Mouse (Mus musculus): ENCODE data around the gene Fam110a.
"Not testable (repeated sequence)": the region's sequence is repeated elsewhere in the genome, so short reads cannot be mapped to it uniquely, and the experiment has no call there.

Gene Fam110a

DNA sequence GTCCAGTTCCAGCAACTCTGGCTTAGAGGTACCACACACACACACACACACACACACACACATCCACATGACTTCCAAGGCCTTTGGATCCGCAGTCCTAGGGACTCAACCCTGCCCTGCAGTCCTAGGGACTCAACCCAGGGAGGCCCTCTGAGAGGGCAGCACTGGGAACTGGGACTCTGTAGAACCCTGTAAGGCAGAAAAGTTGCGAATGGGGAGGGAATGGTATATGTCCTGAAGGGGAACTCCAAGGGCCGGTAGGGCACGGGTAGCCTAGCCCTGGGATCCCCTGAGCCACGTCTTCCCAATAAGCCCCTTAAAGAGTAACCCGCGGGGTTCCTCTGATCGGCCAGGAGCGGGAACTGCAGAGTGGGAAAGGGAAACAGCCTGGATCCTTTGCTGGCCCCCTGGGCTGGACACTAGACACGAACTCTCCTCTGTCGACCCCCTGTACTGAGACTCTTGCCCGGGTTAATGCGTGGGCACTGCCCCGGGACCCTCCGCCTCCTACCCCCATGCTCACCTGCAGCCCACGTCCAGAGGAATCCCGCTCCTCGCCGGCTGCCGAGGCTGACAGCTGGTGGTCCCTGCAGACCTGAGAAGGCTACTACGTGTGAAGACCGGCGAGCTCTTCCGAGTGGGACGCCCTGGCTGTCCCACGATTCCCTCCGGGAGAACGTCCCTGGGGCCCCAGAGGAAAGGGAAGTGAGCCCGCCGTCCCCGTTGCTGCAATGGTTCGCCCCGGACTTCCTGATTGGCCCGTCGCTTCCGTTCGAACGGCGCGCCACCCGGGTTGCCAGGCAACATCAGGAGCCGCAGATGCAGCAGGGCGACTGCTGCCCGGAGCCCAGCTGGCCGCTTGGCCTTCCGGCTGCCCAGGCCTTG, at the start of gene Fam110a:
TSS of gene Fam110a (minus strand) at position 750 of the 885 bp plus-strand sequence.
- DNase-seq: peak; percentile 97

DNA sequence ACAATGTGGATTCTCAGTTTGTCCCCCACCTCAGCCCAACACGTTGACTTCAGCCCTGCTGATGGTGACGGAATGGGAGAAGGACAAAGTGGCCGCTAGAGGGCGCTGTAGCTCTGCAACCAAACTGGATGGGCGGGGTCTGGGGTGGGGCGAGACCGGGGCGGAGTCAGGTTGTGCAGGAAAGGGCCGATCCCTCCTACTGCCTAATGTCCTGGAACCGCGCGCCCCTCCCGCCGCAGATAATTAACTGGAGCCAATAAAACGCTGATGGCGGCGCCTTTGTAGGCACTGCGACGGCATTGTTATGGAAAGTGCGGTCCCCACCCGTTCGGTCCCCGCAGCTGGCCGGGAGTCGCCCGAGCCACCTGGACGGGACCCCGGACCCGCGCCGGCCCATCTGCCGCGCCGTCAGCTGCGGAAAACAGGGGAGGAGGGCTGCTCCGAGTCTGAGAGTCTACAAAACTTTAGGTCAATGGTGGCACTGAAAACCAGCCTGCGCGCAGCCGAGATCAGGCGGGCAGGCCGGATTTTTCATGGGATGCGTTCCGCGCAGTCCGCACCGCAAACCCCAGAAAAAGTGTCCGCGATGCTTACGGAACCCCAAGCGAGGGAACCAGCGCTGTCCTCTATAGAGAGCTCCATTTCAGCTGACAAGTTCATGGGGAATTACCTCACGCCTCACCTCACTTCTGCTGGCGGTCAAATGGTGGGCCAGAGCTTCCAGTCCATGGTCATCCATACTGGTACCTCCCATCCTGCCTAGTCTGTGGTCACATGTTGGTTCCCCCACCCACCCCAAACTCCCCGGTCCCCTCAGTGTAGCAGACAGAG, 49.4 kb upstream of the Fam110a start:
- peak; percentile 87 for DNase-seq

DNA sequence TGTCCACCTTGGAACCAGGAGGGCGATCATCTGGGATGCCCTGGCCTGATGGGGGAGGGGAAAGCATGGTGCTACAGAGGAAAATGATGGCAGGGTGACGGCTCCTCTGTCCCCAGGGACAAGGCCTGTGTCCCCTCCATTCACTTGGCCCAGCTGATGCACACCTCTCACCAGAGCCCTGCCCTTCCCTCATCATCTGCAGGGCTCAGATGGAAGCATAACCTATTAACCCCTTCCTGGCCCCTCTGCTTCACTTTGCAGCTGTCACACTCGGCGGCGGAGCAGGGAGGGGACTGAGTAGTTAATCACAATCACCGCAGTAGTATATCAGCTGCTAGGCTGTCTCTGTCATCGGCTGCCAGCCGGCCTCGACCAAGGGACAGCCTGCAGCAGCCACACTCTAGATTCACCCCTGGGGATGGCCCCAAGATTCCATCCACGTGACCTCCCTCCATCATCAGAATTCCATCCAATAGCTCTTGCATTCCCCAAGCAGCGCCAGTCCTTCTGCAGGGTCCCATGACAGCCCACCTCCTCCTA, 44.9 kb upstream of the Fam110a start:
- DNase-seq: no peak

DNA sequence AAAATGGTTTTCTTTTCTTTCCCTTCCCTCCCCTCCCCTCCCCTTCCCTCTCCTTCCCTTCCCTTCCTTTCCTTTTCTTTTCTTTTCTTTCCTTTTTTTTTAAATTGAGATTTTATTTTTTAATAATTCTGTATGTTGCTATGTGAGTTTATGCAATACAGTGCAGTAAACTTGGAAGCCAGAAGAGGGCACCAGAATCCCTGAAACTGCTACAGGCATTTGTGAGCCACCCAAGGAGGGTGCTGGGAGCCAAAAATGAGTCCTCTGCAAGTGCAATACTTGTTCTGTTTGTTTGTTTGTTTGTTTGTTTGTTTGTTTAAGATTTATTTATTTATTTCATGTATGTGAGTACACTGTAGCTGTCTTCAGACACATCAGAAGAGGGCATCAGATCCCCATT, 42.0 kb upstream of the Fam110a start:
- no peak for DNase-seq

DNA sequence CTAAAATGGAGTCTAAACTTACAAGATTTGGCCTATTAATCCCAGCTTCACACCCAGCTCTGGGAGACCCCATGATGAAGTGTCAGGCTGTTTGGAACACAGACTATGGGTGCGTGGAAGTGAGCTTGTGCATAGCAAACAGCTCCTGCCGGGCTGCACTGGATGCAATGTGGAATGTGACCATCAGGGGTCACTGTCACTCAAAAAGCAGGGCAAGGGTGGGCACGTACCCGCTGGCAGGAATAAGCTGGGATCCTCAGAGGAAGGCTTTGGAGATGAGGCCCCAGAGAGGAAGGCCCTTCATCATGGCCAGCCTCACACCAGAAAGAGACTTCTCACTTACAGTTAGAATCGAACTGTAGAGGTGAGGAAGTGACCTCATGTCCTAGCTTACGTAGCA, 40.2 kb upstream of the Fam110a start:
- peak; percentile 61 for DNase-seq

DNA sequence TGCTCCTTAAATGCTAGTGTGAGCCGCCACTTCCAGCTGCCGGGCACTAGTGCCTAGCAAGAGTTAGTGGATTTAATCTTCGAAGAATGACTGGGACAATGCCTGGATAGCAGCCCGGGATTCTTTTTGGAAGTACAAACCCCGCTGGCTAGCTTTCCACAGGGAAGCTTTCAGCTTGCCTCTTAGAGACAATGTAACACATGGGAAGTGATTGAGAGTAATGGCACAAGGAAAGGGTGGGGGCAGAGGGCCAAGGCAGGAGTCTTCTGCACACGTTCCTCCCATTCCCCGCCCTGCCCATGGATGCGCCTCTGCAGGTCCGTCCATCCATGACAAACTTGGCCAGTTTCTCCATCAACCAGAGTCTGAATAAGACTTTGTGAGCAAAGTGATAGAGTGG, 36.6 kb upstream of the Fam110a start:
- DNase-seq: peak; percentile 49

DNA sequence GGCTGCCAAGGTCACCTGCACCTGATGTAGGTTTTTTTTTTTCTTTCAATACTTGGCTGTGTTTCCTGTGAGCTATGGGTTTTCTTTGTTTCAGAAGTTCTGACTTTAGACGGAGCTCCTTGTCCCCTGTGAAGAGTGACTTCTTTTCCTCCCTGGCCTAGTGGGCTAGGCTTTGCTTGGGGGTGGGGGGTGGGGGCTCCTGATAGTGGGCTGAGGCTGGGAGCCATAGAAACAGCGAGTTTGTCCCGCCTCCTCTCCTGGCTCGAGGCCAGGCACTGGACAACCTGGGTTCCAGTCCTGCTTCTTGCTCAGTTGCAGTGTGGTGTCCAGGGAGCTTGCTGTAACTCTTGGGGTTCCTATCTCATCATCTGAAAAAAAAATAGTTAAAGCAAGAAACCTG, 36.0 kb upstream of the Fam110a start:
- no peak for DNase-seq

DNA sequence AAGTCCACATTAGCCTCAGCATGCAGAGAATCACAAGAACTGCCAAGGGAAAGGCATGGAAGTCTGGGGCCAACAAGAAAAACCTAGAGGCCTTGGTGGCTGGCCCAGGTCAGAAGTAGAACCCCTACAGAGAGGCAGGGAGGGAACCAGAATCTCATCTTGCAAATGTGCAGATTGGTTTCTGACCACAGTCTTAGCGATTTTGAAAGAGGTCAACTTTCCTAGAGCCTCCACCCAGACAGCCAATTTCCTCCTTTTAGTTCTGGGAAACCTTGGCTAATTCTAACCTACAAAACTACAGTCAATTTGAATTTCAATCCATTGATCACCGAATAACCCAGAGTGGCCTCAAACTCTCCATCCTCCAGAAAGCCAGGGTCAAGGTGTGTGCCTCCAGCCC, 32.7 kb upstream of the Fam110a start:
- DNase-seq: no peak

DNA sequence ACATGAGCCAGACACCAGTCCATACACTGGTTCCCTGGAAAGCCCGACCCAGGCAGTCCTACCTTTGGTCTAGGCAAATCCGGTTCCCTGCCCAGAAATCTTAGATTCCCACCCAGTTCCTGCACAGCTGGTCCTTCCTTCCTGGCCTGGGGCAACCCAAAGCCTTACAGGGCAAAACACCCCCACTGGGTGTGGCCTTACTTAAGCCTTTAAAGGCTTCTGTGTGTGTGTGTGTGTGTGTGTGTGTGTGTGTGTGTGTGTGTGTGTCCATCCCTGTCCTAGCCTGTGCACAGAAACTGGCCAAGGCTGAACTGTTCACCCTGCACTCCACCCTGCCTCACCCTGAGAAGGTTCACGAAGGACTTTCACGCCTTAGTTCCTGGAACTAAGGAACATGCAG, 32.2 kb upstream of the Fam110a start:
- peak; percentile 45 for DNase-seq

DNA sequence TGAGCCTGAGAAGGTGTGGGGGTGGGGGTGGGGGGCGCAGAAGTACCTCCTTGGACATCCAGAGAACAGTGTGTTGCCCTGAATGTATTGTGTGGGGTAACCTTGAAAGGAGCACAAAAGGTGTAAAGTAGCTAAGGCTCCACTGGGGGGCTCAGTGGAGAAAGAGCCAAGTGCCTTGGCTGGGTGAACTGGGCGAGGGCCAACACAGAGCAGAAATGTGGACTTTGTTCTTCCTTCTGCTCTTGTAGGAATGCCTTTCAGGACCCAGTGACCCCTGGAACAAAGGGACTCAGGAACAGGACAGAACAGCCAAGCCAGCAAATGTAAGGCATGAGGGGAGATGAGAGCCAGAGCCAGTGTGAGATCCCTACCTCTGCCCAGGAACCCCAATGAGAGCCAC, 31.7 kb upstream of the Fam110a start:
- DNase-seq: no peak

DNA sequence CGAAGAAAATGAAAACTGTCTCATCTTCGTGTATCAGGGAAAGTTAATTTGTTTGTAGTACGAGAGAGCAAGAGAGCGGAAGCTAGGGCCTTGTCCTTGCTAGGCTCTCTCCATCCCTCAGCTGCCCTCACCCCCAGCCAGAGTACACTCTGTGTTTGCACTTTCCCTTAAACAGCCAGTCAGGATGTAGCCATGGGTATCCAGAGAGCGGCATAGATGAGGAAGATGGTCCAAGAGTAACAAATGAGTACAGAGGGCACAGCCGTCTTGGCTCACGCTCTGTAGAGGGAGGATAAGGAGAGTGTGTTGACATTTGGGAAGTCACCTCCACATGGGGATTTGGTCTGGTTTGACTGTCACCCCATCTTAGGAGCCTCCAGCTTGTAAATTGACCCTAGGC, 30.6 kb upstream of the Fam110a start:
- DNase-seq: no peak

DNA sequence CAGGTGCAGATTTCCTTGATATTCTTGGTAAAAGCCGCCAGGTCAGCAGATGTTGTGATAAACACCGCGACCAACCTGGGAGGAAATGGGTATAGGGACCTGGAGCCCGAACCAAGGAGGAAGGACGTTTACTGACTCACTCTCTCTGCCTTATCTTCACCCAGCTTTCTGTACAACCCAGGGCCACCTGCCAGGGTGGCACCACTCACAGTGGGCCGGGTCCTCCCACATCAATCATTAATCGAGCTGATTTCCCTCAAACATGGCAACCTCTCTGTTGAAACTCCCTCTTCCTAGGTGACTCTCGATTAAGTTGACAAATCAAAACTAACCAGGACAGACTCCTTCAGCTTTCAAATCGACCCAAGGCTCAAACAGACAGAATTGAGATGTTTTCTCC, 30.2 kb upstream of the Fam110a start:
- DNase-seq: no peak

DNA sequence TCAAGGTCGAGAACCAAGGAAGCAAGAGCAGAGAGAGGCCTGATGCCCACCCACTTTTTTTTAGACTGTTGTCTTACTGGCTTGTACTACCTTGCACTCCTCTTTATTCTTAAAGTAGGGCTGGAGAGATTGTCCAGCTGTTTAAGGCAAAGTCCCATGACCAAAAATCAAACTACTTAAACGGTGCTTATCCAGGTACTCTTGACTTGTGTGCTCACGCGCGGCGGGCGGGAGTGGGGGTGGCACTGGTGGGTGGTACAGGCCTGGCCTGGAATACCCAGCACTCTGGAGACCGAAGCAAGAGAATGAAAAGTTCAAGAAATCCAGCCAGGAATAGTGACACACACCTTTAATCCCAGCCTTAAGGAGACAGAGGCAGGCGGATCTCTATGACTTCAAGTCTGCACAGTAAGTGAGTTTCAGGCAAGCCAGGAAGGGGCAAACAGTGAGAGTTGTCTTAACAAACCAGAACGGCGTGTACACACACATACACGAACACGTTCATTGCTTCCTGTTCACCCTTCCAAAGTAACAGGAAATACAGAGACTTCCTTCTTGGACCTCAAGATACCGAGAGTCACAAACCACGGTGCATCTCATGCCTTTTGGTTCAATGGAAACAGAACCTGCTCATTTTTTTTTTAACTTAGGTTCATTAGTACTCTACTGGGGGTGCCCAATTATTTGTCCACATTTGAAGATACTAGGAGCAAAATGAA, 29.2 kb upstream of the Fam110a start:
- DNase-seq: peak; percentile 36

DNA sequence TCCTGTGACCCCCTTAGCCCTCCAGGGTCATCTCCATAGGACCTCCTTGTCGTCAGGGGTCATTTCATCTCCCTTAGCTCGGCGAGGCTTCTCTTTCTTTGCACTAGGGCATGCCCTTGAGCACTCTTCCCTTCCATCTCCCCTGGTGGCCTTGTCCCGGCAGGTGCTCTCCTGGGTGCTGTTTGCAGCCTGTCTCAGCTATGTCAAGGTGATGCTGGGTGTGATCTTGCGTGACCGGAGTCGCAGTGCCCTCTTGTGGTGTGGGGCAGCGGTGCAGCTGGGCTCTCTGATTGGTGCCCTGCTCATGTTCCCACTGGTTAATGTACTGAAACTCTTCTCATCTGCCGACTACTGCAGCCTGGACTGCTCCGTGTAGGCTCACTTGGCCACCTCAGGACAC, 27.8 kb upstream of the Fam110a start:
- DNase-seq: no peak

DNA sequence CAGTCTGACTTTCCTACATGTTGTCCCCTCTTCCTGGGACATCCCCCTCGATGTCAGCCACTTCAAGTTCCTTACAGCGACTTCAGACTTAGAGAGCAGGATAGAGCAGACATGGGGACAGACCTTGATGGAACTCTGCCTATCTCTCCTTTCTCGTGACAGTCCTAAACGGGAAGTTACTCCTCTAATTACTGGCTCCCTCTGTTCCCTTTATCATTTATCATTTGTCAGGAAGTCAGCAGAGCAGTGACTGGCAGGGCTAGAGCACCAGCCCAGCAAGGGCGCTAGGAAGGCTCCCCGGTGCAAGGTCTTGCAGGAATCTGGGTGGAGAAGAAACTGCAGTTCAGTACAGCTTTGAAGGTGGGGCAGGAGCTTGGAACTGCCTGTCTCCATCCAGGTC, 22.5 kb upstream of the Fam110a start:
- DNase-seq: no peak

DNA sequence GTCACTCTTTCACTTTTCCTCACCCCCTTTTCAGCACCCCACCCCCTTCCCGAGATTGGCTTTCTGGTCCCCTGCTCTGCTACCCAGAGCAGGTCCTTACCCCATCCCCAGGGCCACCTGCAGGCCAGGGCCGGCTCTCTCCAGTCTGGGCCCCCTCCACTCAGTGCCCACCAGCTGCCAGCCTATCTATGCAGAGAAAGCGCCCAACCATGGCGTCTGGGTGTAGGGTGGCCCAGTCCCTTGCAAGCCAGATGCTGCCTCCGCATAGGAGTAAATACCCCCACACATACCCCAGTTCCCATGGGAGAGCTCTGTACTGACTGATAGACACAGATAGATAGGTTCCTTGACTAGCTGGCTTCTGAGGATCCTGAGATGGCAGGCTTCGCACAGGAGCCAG, 20.7 kb upstream of the Fam110a start:
- no peak for DNase-seq

DNA sequence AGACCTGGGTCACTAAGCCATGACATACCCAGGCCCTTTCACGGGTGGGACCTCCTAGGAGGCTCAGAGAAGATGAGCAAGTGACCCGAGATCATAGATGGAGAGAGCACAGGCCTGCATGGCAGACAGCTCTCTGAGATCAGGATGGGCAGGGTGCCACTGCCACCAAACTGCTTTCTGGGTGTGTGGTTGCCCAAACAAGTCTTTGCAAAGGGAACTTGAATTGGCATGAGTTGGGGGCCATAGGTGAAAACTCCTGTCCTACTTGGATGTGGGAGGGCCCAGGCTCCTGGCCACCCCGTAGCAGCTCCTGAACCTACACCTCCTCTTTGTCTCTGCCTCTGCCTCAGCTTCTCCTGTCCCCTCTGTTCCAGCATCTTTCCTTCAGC, 20.3 kb upstream of the Fam110a start:
- no peak for DNase-seq

DNA sequence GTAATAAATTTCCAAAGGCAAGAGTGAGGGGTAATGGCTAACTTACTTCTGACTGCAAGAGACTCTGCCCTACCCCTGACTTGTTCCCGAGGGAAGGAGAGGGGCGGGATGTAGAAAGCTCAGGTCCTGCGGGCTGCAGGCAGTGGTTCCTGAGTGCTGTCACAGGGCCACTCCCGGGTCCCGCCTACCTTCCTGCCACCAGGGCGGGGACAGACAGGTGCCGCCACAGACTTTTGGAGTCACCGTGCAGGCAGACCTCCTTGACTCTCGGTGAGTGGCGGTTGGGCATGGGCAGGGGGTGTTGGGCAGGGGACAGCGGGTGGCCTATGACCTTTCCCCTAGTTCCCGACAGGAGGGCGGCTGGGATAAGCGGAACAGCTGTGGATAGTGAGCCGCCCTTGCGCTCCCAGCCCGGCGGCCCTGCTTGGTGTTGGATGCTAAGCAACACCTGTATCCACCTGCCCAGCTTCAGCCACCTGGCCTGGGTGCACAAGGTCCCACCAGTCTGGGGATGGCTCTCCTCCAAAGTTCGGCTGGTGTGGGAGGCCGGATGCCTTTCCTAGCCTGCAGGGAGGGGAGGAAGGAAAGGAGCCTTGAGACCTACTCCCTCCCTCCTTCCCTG, 19.8 kb upstream of the Fam110a start:
- DNase-seq: peak; percentile 59

DNA sequence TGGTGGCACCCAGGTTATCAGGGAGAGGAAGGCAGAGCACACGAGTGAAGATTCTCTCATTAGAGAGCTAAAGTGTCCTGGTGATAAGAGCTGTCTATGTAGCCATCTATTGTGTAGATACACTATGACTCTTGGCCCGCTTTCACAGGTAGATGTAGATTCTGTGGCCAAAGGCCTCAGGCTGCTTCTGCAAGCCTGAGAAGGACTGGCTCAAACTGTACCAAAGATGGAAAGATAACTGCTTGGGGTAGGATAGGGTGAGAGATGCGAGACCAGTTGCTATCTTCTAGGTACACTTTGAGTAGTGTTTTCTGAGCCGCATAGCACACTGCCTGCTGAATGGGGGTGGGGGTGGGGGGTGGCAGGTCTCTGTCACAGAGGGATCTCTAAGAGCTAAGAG, 18.9 kb upstream of the Fam110a start:
- DNase-seq: no peak

DNA sequence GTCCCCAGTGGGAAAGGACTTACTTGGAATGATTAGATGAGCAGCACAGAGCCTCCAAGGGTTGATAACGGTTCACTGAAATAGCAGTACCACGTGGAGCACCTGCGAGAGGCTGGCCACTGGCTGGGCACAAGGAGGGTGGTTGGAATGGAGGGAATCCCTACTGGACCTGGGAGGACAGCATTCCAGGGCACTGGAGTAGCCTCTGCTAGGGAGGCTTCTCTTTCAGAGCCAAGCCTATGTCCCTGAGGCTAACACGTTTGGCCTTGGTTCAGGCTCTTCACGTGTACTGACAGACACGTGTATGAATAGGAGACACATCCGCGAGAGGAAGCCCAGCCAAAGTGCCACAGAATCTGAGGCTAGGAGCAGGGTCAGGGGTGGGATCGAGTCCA, 18.5 kb upstream of the Fam110a start:
- DNase-seq: no peak

DNA sequence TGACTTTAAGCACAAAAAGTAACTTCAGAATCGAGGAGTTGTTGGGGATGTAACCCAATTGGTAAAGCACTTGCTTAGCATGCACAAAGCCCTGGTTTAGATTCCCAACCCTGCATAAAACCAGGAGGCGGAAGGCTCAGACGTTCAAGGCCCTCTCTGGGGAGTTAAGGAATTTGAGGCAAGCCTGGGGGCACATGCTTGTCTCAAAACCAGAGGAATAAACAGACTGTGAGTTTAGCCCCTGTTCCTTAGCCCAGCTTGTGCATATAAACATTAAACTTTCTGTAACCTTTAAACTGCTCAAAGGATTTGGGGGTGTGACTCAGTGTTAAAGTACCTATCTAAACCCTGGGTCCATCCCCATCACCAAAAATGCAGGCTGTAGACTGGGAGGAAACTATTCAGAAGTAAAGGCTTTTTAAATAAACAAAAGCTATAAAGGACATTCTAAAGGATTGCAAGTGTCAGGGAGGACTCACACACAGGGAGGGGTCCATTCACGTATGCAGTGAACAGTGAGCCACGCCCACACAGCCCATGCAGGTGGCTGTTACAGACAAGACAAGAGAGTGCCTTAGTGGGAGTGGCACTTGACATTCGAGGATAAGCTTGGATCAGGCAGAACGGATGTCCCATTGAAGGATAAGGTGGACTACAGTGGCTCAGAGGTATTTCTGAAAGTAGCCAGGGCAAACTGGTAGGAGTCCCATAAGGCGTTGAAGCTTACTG, 17.9 kb upstream of the Fam110a start:
- no peak for DNase-seq

DNA sequence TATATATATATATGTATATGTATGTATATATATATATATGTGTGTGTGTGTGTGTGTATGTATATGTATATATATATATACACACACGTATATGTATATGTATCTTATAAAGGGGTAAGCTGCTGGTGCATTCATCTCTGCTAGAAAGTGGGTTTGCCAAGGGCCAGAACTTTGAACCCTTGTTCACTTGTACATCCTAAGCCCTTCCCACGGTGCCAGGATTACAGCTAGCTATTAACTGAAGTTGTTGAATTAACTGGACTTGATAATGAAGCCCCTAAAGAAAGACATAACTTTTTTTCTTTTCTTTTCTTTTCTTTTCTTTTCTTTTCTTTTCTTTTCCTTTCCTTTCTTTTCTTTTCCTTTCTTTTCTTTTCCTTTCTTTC, 17.2 kb upstream of the Fam110a start:
- DNase-seq: not testable (repeated sequence)

Measured in lung, postnatal 10 days (tissue).